Mouse (Mus musculus) embryonic facial prominence, embryonic 12.5 days (tissue): ENCODE measurements around the gene Nup93. TPM values are rescaled to one million over a fixed set of nuclear protein-coding genes. Genes with fewer than 3 reads are reported as not detected.

Source experiments
- ATAC-seq: fragments of 200-750 bp; cut with Nextera tagmentation; 2 replicates; pipeline ENCODE4 v1.8.0; 2017; ENCODE audit not compliant: insufficient number of reproducible peaks, insufficient read depth, low FRiP score, low TSS enrichment
- H3K27ac ChIP-seq: fragments of 300-500 bp; sonication (generic); 2 replicates; pipeline ENCODE4 v1.5.1; 2016; ENCODE audit warnings: mild to moderate bottlenecking
- H3K27me3 ChIP-seq: fragments of 300-500 bp; sonication (generic); 2 replicates; pipeline ENCODE4 v1.6.1; 2016; ENCODE audit warnings: mild to moderate bottlenecking, moderate library complexity
- H3K36me3 ChIP-seq: fragments of 300-500 bp; sonication (generic); 2 replicates; pipeline ENCODE4 v1.6.1; 2016; ENCODE audit warnings: mild to moderate bottlenecking
- H3K4me1 ChIP-seq: fragments of 300-500 bp; sonication (generic); 2 replicates; pipeline ENCODE4 v1.6.1; 2016
- H3K4me2 ChIP-seq: fragments of 300-500 bp; sonication (generic); replicated peaks from 2 replicates; pipeline ENCODE4 v1.6.1; 2016; ENCODE audit warnings: mild to moderate bottlenecking, moderate library complexity
- H3K4me3 ChIP-seq: fragments of 300-500 bp; sonication (generic); 2 replicates; pipeline ENCODE4 v1.5.1; 2016; ENCODE audit warnings: mild to moderate bottlenecking
- H3K9ac ChIP-seq: fragments of 300-500 bp; sonication (generic); 2 replicates; pipeline ENCODE4 v1.6.1; 2016; ENCODE audit warnings: mild to moderate bottlenecking, moderate library complexity
- H3K9me3 ChIP-seq: fragments of 300-500 bp; sonication (generic); 2 replicates; pipeline ENCODE4 v1.6.1; 2016; ENCODE audit warnings: mild to moderate bottlenecking, moderate library complexity
- WGBS: fragments of 180-500 bp; shearing (Covaris S2); methylation state at CpG from one replicate; pipeline ENCODE4 v1.1.7; 2016; 5-methylcytosine and 5-hydroxymethylcytosine counted together
- polyA plus RNA-seq: library from polyadenylated mRNA; unstranded; fragments of >200 nt; fragmentation: Nextera tagmentation; extraction: Ambion mirVana; gene quantifications from 2 replicates; pipeline ENCODE4 v1.2.1, GENCODE M21; 2016

Gene Nup93
- polyA plus RNA-seq, 1 experiment from 2014 or later: 110 TPM

DNA sequence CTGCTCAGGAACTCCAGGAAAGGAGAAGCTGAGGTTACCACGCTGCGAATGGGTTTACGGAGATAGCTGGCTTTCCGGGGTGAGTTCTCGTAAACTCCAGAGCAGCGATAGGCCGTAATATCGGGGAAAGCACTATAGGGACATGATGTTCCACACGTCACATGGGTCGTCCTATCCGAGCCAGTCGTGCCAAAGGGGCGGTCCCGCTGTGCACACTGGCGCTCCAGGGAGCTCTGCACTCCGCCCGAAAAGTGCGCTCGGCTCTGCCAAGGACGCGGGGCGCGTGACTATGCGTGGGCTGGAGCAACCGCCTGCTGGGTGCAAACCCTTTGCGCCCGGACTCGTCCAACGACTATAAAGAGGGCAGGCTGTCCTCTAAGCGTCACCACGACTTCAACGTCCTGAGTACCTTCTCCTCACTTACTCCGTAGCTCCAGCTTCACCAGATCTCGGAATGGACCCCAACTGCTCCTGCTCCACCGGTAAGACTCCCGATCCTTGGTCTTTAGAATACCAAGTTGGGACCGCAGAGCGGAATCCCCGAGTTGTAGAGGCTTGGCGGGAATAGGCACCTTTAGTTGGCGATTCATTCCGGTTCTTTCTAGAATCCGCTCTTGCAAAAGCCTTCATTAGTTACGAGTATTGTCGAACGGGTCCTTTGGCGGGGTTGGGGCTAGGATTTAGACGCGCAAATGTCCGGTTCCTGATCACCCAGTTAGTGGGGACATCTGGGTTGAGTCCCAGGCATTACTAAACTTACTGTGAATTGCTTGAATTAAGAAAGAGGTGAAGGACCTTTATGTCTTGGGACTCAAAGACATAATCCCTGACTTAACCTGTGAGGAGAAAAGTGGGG lies 35.3 kb upstream of the Nup93 start, which contains the start of gene Mt1:
Gene Mt1 (plus strand): TSS at position 226 of the 856 bp plus-strand sequence.
- H3K4me3 ChIP-seq: peak within 1 kb of the TSS; percentile 44
- H3K4me1 ChIP-seq: peaks cover 14% of the 10 kb centered on the region
- H3K9ac ChIP-seq: peak within 1 kb of the TSS; percentile 42
- WGBS: under 1% methylated on average over 50 of the region's 50 CpGs
- peaks cover 94% of the 10 kb centered on the region for H3K27me3 ChIP-seq
- H3K9me3 ChIP-seq: no peaks in the 10 kb centered on the region
- peak; percentile 75; the same call in 1 of the 2 replicates for ATAC-seq
- H3K36me3 ChIP-seq: no peaks in the 10 kb centered on the region
- no peak within 1 kb of the TSS for H3K27ac ChIP-seq
- H3K4me2 ChIP-seq: peak within 1 kb of the TSS; percentile 75

DNA sequence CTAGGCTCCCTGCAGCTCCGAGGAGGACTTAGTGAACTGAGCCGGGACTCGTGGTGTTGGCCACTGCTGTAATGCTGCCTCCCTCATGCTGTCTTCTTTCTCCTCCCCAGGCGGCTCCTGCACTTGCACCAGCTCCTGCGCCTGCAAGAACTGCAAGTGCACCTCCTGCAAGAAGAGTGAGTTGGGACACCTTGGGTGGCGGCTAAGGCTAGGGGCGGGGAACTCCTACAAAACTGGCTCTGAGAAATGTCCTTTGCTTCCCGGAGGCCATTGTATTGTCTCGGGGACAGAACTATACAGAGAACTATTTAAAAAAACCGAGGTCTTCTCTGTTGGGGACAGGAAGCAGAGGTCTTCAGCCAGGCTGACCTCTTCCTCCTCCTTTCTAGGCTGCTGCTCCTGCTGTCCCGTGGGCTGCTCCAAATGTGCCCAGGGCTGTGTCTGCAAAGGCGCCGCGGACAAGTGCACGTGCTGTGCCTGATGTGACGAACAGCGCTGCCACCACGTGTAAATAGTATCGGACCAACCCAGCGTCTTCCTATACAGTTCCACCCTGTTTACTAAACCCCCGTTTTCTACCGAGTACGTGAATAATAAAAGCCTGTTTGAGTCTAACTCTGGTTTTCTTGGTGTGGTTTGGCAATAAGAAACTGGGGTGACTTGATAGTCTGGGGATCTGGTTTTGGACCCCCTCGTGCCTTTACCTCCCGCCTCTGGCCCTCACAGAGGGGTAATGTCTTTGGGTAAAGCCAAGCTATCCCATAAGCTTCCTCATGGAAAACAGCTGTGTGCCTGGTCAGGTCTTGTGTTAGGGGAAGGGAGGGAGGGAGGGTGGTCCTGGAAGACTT lies 34.4 kb upstream of the Nup93 start:
- Histone ChIP-seq H3K36me3 (no peaks in the 10 kb centered on the region), H3K27ac (no peak overlapping the region), H3K27me3 (peaks cover 93% of the 10 kb centered on the region), H3K4me3 (peak overlapping the region; percentile 44), H3K4me1 (peaks cover 17% of the 10 kb centered on the region), H3K9me3 (no peaks in the 10 kb centered on the region), H3K9ac (no peak overlapping the region), H3K4me2 (peak overlapping the region; percentile 75)
- 3% methylated on average over 25 of the region's 25 CpGs for WGBS
- no peak for ATAC-seq

DNA sequence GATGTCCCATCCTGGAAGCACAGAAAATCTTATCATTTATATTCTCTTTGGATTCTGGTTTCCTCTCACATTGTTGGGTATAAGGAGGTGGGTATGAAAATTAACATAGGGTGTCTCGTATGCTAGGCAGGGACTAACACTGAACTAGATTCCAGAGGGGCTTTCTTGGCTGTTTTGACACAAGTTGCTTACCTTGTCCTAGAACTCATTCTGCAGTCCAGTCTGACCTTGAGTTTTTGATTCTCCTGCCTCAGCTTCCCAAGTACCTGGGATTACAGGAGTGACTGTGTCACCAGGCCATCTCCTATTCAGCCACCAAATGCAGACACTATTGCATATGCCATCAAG lies 33.8 kb upstream of the Nup93 start:
- Histone ChIP-seq H3K4me1 (peaks cover 17% of the 10 kb centered on the region), H3K27me3 (peaks cover 92% of the 10 kb centered on the region), H3K27ac (no peak overlapping the region), H3K4me3 (no peak overlapping the region), H3K9me3 (no peaks in the 10 kb centered on the region), H3K9ac (no peak overlapping the region), H3K4me2 (0 out of 2 replicates have a peak overlapping the region, but pooled peaks have one; percentile 75), H3K36me3 (no peaks in the 10 kb centered on the region)
- 74% methylated on average over 1 of the region's 1 CpGs for WGBS
- no peak for ATAC-seq

DNA sequence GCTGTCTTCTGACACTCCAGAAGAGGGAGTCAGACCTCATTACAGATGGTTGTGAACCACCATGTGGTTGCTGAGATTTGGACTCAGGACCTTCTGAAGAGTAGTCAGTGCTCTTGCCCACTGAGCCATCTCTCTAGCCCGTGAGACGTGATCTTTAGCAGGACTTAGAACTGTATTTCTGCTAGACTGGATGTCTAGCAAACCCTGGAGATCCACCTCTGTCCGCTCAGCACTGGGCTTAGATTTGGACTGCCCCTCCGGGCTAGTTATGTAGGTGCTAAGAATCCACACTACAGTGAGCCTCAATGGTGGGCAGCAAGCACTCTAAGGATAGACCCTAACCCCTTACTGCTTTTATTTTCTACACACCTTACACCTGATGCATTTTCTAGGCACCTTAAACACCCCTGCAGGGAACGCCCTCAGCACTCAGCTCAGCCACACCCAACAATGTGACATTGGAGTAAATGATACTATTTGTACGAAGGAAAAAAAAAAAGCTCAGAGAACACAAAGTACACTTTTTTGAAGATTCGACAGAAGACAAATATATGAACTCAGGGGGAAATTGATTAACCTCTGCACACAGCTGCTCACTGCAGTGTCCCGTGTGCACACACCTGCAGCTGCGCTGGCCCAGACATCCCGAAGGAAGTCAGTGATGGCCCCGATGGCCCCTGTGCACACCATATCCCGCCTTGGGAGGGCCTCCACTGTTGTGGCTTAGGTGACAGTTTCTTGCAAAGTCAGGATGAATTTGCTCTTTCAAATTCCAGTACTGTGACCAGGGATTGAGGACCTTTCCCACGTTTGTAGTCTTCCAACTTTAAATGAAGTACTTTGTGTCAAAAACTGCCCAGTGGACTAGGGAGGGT lies 32.1 kb upstream of the Nup93 start:
- no peak overlapping the region for H3K9ac ChIP-seq
- H3K4me3 ChIP-seq: no peak overlapping the region
- H3K27me3 ChIP-seq: peaks cover 93% of the 10 kb centered on the region
- peaks cover 25% of the 10 kb centered on the region for H3K4me1 ChIP-seq
- no peak overlapping the region for H3K27ac ChIP-seq
- peak overlapping the region; percentile 42 for H3K4me2 ChIP-seq
- H3K36me3 ChIP-seq: no peaks in the 10 kb centered on the region
- WGBS: 62% methylated on average over 13 of the region's 13 CpGs
- H3K9me3 ChIP-seq: no peaks in the 10 kb centered on the region
- ATAC-seq: no peak

DNA sequence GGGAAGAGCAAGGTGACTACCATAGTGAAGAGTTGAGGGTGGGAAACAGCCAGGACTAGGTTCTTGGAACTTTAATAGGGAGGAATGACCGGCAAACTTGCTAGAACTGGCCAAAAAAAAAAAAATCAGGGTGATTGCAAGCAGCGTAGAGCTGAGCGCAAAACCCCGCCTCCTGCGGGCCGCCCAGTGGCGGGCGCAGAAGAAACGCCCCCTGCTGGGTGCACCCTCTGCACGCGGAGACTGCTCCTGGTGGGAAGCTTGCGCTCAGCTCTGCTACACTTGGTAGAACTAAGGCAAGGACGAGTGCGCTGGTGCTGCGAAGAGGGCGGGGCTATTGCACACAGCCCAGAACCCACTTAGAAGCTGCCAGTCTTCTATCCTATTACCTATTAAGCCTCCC lies 31.2 kb upstream of the Nup93 start:
- H3K27me3 ChIP-seq: peaks cover 91% of the 10 kb centered on the region
- no peaks in the 10 kb centered on the region for H3K9me3 ChIP-seq
- H3K4me2 ChIP-seq: peak overlapping the region; percentile 42
- no peak overlapping the region for H3K9ac ChIP-seq
- peak overlapping the region; percentile 18 for H3K4me3 ChIP-seq
- peak; percentile 43; the same call in 1 of the 2 replicates for ATAC-seq
- H3K36me3 ChIP-seq: no peaks in the 10 kb centered on the region
- peaks cover 29% of the 10 kb centered on the region for H3K4me1 ChIP-seq
- H3K27ac ChIP-seq: 0 out of 2 replicates have a peak overlapping the region, but pooled peaks have one; percentile 13
- WGBS: under 1% methylated on average over 16 of the region's 16 CpGs

DNA sequence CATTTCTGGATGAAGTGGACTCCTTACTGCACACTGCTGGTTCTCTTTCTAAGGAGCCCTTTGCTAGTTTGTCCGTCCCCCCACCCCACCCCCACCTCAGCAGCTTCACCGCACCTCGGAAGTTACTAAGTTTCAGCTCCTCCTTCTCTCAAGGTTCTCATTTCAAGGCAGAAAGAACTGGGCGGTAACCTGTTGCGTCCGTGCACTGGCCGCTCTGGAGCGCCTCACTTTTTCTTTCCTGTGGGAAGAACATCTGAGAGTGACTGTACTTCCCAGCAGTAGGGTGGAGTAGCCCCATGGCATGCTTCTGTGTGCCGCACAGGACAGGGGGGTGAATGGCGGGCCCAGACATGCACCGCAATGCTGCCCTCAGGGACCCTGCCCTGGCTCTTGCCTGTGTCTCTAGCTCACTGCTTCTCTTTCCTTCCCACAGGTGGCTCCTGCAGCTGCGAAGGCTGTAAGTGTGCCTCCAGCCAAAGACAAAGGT lies 30.0 kb upstream of the Nup93 start:
- Histone ChIP-seq H3K9me3 (no peaks in the 10 kb centered on the region), H3K36me3 (no peaks in the 10 kb centered on the region), H3K27ac (no peak overlapping the region), H3K9ac (no peak overlapping the region), H3K4me2 (no peak overlapping the region), H3K4me3 (no peak overlapping the region), H3K27me3 (peaks cover 78% of the 10 kb centered on the region), H3K4me1 (peaks cover 25% of the 10 kb centered on the region)
- ATAC-seq: no peak
- WGBS: 14% methylated on average over 12 of the region's 12 CpGs

DNA sequence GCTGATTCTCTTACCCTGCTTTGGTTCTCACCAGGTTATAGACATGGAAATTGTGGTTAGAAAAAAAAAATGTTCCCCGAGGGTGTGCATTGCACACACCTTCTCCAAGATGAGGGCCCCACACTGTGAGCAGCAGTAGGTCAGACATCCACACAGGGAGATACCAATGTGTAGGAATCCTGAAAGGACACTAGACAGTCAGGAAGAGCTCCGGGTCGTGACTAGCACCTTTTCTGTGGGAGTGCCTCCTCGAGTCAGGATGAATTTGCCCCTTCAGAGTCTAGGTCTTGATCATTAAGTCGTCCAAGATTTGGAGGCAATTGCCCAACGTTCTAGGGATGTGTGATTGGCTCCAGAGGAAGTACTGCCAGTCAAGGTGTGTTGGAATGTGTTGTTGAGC lies 28.6 kb upstream of the Nup93 start:
- Histone ChIP-seq H3K9ac (no peak overlapping the region), H3K4me3 (no peak overlapping the region), H3K4me1 (peaks cover 20% of the 10 kb centered on the region), H3K36me3 (no peaks in the 10 kb centered on the region), H3K4me2 (no peak overlapping the region), H3K9me3 (no peaks in the 10 kb centered on the region), H3K27me3 (peaks cover 64% of the 10 kb centered on the region), H3K27ac (no peak overlapping the region)
- 64% methylated on average over 6 of the region's 6 CpGs for WGBS
- no peak for ATAC-seq

DNA sequence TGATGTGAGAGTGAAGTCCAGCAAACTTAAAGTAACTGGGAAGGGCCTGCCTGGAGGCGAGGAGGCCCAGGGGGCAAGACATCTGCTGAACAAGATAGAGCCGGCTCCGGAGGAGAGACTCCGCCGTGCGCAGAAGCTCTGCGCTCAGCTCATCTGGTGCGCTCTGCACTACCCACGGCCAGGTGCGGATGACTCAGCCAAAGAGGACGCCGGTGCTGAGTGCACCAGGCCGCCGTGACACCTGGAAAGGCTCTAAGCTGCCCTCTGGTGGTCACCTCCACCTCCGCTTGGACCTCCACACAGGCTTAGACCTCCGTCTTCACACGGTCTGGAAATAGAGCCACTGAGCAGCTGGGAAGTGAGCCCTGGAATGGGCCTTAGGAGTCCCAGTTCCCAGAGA lies 27.8 kb upstream of the Nup93 start:
- ATAC-seq: peak; percentile 38; the same call in 1 of the 2 replicates

DNA sequence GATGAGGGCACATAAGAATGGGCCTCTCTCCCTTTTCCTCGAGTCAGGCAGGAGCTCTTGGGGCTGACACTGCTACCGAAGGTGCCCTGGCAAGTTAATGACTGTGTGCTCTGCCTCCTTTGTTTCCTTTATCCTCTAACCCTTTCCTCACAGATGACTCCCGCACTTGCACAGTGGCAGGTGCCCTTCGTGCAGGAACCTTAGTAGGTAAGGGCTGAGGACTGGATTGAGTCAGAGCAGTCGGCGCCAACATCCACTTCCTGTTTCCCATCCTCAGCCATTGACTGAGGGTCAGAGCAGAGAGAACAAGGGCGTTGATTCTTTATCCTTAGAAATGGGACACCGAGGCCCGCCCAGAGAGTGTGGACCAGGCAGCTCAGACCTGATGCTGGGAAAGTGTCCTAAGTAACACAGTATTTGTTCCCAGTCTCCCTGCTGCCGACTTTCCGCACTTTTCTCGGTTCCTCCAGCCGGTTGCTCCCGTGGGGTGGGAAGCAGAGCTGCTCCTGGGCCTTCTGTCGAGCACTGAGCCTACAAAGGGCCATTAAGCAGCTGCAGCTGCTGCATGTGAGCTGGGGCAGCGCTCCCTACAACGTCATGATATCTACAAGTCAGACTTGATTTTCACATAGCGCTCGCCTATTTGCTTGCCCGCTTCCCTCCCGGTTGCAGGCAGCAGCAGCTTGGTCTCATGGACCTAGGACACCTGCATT lies 26.9 kb upstream of the Nup93 start:
- H3K4me2 ChIP-seq: no peak overlapping the region
- H3K4me3 ChIP-seq: no peak overlapping the region
- no peaks in the 10 kb centered on the region for H3K9me3 ChIP-seq
- peaks cover 26% of the 10 kb centered on the region for H3K4me1 ChIP-seq
- H3K36me3 ChIP-seq: no peaks in the 10 kb centered on the region
- H3K27ac ChIP-seq: no peak overlapping the region
- WGBS: 22% methylated on average over 21 of the region's 21 CpGs
- H3K27me3 ChIP-seq: peaks cover 51% of the 10 kb centered on the region
- no peak overlapping the region for H3K9ac ChIP-seq
- ATAC-seq: no peak

More for the DNA sequence above, 27.8 kb upstream of the Nup93 start:
- peaks cover 26% of the 10 kb centered on the region for H3K4me1 ChIP-seq
- no peaks in the 10 kb centered on the region for H3K9me3 ChIP-seq
- no peak overlapping the region for H3K27ac ChIP-seq
- no peak overlapping the region for H3K9ac ChIP-seq
- H3K36me3 ChIP-seq: no peaks in the 10 kb centered on the region
- 2% methylated on average over 17 of the region's 17 CpGs for WGBS
- H3K4me2 ChIP-seq: peak overlapping the region; percentile 30
- peaks cover 60% of the 10 kb centered on the region for H3K27me3 ChIP-seq
- H3K4me3 ChIP-seq: no peak overlapping the region

DNA sequence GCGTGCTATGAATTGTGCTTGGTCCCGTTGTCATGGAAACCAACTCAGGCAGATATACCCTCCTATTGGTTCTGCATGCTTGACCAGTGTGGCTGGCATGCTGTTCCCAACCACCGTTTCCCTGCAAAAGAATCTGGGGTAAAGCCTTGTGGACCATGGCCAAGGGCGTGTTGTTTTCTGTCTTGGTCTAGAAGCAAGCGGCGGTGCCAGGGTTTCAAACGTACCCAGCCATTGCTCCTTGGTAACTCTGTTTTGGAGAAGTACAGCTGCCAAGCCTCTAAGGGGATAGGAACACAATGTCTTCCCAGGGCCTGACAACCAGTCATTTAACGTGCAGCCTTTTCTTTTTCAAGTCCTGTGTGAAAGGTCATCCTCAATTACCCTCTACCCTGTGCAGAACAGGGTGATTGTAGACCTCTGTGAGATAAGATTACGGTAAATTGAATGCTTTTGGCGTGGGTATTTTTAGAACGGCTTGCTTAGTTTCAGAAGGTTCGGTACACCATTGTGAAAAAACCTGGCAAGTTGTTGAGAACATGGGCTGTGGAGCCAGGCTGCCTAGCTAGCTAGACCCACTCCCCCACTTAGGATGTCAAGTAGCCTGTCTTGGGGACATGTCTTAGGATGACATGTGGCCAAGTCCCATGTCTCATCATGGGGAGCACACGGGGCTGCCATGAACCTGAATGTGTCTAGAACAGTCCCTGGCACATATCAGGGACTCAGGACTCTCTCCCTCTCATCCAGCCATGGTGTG lies 24.9 kb upstream of the Nup93 start:
- Histone ChIP-seq H3K4me1 (peaks cover 20% of the 10 kb centered on the region), H3K9me3 (no peaks in the 10 kb centered on the region), H3K9ac (no peak overlapping the region), H3K4me2 (no peak overlapping the region), H3K27ac (no peak overlapping the region), H3K27me3 (peaks cover 31% of the 10 kb centered on the region), H3K4me3 (no peak overlapping the region), H3K36me3 (no peaks in the 10 kb centered on the region)
- no peak for ATAC-seq
- 65% methylated on average over 13 of the region's 13 CpGs for WGBS
